Mouse (Mus musculus) forebrain, postnatal 0 days (tissue): ENCODE data around the gene Tph2. TPM values are rescaled to one million over a fixed set of nuclear protein-coding genes. Genes with fewer than 3 reads are reported as not detected.

Experiments used
- ATAC-seq: fragments of 200-750 bp; cut with Nextera tagmentation; 2 replicates; pipeline ENCODE4 v1.8.0; 2017; ENCODE audit warnings: mild to moderate bottlenecking, moderate library complexity
- DNase-seq: peaks from one replicate; pipeline ENCODE4 v3.0.0-alpha.2; 2015
- H3K27ac ChIP-seq: fragments of 300-500 bp; sonication (generic); 2 replicates; pipeline ENCODE4 v1.5.1; 2014; ENCODE audit warnings: low read depth, mild to moderate bottlenecking, antibody characterized with exemption, low read length, moderate library complexity, mixed read lengths
- H3K27me3 ChIP-seq: fragments of 300-500 bp; sonication (generic); 2 replicates; pipeline ENCODE4 v1.6.1; 2014; ENCODE audit warnings: mild to moderate bottlenecking, low read length, mixed read lengths; ENCODE audit not compliant: insufficient read depth
- H3K36me3 ChIP-seq: fragments of 300-500 bp; sonication (generic); 2 replicates; pipeline ENCODE4 v1.6.1; 2014; ENCODE audit warnings: mild to moderate bottlenecking, moderate library complexity; ENCODE audit not compliant: insufficient read depth
- H3K4me1 ChIP-seq: fragments of 300-500 bp; sonication (generic); 2 replicates; pipeline ENCODE4 v1.6.1; 2014; ENCODE audit warnings: antibody characterized with exemption; ENCODE audit not compliant: insufficient read depth
- H3K4me2 ChIP-seq: fragments of 300-500 bp; sonication (generic); 2 replicates; pipeline ENCODE4 v1.6.1; 2014; ENCODE audit warnings: low read depth, mild to moderate bottlenecking, moderate library complexity
- H3K4me3 ChIP-seq: fragments of 300-500 bp; sonication (generic); 2 replicates; pipeline ENCODE4 v1.5.1; 2014; ENCODE audit warnings: low read depth, low read length, mixed read lengths
- H3K9ac ChIP-seq: fragments of 300-500 bp; sonication (generic); 2 replicates; pipeline ENCODE4 v1.6.1; 2014; ENCODE audit warnings: mild to moderate bottlenecking
- H3K9me3 ChIP-seq: fragments of 300-500 bp; sonication (generic); 2 replicates; pipeline ENCODE4 v1.6.1; 2016; ENCODE audit warnings: low read length
- CTCF ChIP-seq: sonication (generic); IDR thresholded peaks from 2 replicates; pipeline ENCODE4 v1.5.1; 2016; ENCODE audit warnings: antibody characterized with exemption, control low read depth, low read depth
- WGBS: fragments of 180-500 bp; shearing (Covaris S2); extraction: QIAGEN DNeasy Blood & Tissue Kit; methylation state at CpG from one replicate; pipeline ENCODE4 v1.1.7; 2014; 5-methylcytosine and 5-hydroxymethylcytosine counted together
- polyA plus RNA-seq: library from polyadenylated mRNA; unstranded; fragments of >200 nt; fragmentation: Nextera tagmentation; extraction: Ambion mirVana; gene quantifications from 2 replicates; pipeline ENCODE4 v1.2.1, GENCODE M21; 2015
- total RNA-seq: library from RNA; depleted of rRNA; stranded (reverse); fragments of >200 nt; gene quantifications from 2 replicates; pipeline ENCODE4 v1.2.3, GENCODE M21; 2014; rRNA removed

Tph2 gene
- total RNA-seq: 0.10 and 0.46 TPM in 2 replicates
- polyA plus RNA-seq: 0.78 and 1.0 TPM in 2 replicates

- 5% methylated on average over 9 of the region's 9 CpGs for whole genome bisulfite sequencing
- H3K4me3 ChIP-seq: no peak within 1 kb of the TSS
- H3K9me3 ChIP-seq: no peaks in the 10 kb centered on the region
- TF ChIP-seq CTCF: peak; percentile 74
- DNase-seq: peak; percentile 71
- H3K36me3 ChIP-seq: no peaks in the 10 kb centered on the region
- no peak within 1 kb of the TSS for H3K9ac ChIP-seq
- no peaks in the 10 kb centered on the region for H3K4me1 ChIP-seq
- H3K27me3 ChIP-seq: peaks cover 4% of the 10 kb centered on the region; the same call in 1 of the 2 replicates
- peak; percentile 87 for ATAC-seq
- H3K4me2 ChIP-seq: no peak within 1 kb of the TSS
- no peak within 1 kb of the TSS for H3K27ac ChIP-seq
Observed at GRCm38 (mm10) chr10:115184697-115185096, at the start of gene Tph2. TSS of gene Tph2 (minus strand) at chr10:115185022.

- ATAC-seq (no peak), DNase-seq (no peak)
- TF ChIP-seq CTCF: no peak
- Histone ChIP-seq H3K9me3 (no peaks in the 10 kb centered on the region), H3K4me2 (no peak overlapping the region), H3K27me3 (no peaks in the 10 kb centered on the region), H3K9ac (no peak overlapping the region), H3K27ac (no peak overlapping the region), H3K36me3 (peaks cover 29% of the 10 kb centered on the region), H3K4me1 (no peaks in the 10 kb centered on the region), H3K4me3 (no peak overlapping the region)
- 88% methylated on average over 3 of the region's 3 CpGs for WGBS
Observed at GRCm38 (mm10) chr10:115233798-115234197, 49.0 kb upstream of the Tph2 start.

- peak; percentile 49 for TF ChIP-seq CTCF
- Histone ChIP-seq H3K27ac (no peak overlapping the region), H3K4me2 (no peak overlapping the region), H3K27me3 (no peaks in the 10 kb centered on the region), H3K9me3 (no peaks in the 10 kb centered on the region), H3K36me3 (peaks cover 19% of the 10 kb centered on the region), H3K9ac (no peak overlapping the region), H3K4me1 (no peaks in the 10 kb centered on the region), H3K4me3 (no peak overlapping the region)
- WGBS: 84% methylated on average over 3 of the region's 3 CpGs
- ATAC-seq (no peak), DNase-seq (peak; percentile 14)
Observed at GRCm38 (mm10) chr10:115232513-115232912, 47.7 kb upstream of the Tph2 start.

- no peaks in the 10 kb centered on the region for H3K9me3 ChIP-seq
- no peak overlapping the region for H3K4me3 ChIP-seq
- no peak overlapping the region for H3K27ac ChIP-seq
- no peaks in the 10 kb centered on the region for H3K27me3 ChIP-seq
- H3K4me1 ChIP-seq: no peaks in the 10 kb centered on the region
- no peak for TF ChIP-seq CTCF
- DNase-seq (no peak), ATAC-seq (no peak)
- peaks cover 19% of the 10 kb centered on the region; the same call in 1 of the 2 replicates for H3K36me3 ChIP-seq
- H3K9ac ChIP-seq: no peak overlapping the region
- no peak overlapping the region for H3K4me2 ChIP-seq
- 87% methylated on average over 9 of the region's 9 CpGs for WGBS
Observed at GRCm38 (mm10) chr10:115229023-115229422, 44.2 kb upstream of the Tph2 start.

- no peak for DNase-seq
Observed at GRCm38 (mm10) chr10:115226586-115226985, 41.8 kb upstream of the Tph2 start.

GRCm38 (mm10) chr10:115223845-115224244 lies 39.0 kb upstream of the Tph2 start:
- no peaks in the 10 kb centered on the region for H3K27me3 ChIP-seq
- H3K4me1 ChIP-seq: no peaks in the 10 kb centered on the region
- H3K9me3 ChIP-seq: no peaks in the 10 kb centered on the region
- DNase-seq: no peak
- no peak overlapping the region for H3K9ac ChIP-seq
- H3K36me3 ChIP-seq: peaks cover 14% of the 10 kb centered on the region
- no peak overlapping the region for H3K27ac ChIP-seq
- 83% methylated on average over 3 of the region's 3 CpGs for WGBS
- no peak overlapping the region for H3K4me2 ChIP-seq
- H3K4me3 ChIP-seq: no peak overlapping the region
- no peak for TF ChIP-seq CTCF
- no peak for ATAC-seq

More at GRCm38 (mm10) chr10:115226586-115226985, 41.8 kb upstream of the Tph2 start:
- 97% methylated on average over 7 of the region's 7 CpGs for WGBS
- Histone ChIP-seq H3K9ac (no peak overlapping the region), H3K4me1 (no peaks in the 10 kb centered on the region), H3K4me2 (no peak overlapping the region), H3K36me3 (peaks cover 13% of the 10 kb centered on the region; the same call in 1 of the 2 replicates), H3K27me3 (no peaks in the 10 kb centered on the region), H3K4me3 (no peak overlapping the region), H3K27ac (no peak overlapping the region), H3K9me3 (no peaks in the 10 kb centered on the region)
- no peak for TF ChIP-seq CTCF
- no peak for ATAC-seq

GRCm38 (mm10) chr10:115212916-115213580 lies 28.2 kb upstream of the Tph2 start:
- Histone ChIP-seq H3K9ac (no peak overlapping the region), H3K4me3 (no peak overlapping the region), H3K27me3 (no peaks in the 10 kb centered on the region), H3K9me3 (no peaks in the 10 kb centered on the region), H3K4me1 (no peaks in the 10 kb centered on the region), H3K27ac (no peak overlapping the region), H3K4me2 (no peak overlapping the region), H3K36me3 (peaks cover 37% of the 10 kb centered on the region)
- TF ChIP-seq CTCF: no peak
- WGBS: 92% methylated on average over 11 of the region's 11 CpGs
- no peak for DNase-seq
- ATAC-seq: no peak
